Mouse (Mus musculus): ENCODE results near the gene Krt87. TPM values are rescaled to one million over a fixed set of nuclear protein-coding genes. Genes with fewer than 3 reads are reported as not detected.

Gene Krt87
- total RNA-seq, 2 experiments from 2014 or later, result not detected

Other genes with a start within 250 kb of the Krt87 start
- 10 to 100 TPM; 84.2 to 95.8 TPM for gene Grasp, start 214.6 kb downstream of the Krt87 start, total RNA-seq (2021)
- 100 to 1,000 TPM; 111 to 133 TPM for gene Nr4a1, start 184.5 kb downstream of the Krt87 start, total RNA-seq (2021)
- 10 to 100 TPM; 40.3 to 43.6 TPM for gene Atg101, start 154.5 kb downstream of the Krt87 start, total RNA-seq (2021)
- not detected for gene 6030408B16Rik, start 145.6 kb downstream of the Krt87 start, total RNA-seq (2021)
- 1 to 10 TPM; 2.2 to 2.4 TPM for gene Krt80, start 68.6 kb downstream of the Krt87 start, total RNA-seq (2021)
- gene Krt7, start 27.8 kb downstream of the Krt87 start, total RNA-seq (2021), result under 1 TPM; 0.09 to 0.21 TPM
- not detected for gene Krt88, start 8.9 kb upstream of the Krt87 start, total RNA-seq (2021)
- not detected for gene Krt81, start 24.9 kb upstream of the Krt87 start, total RNA-seq (2021)
- not detected for gene Krt86, start 34.7 kb upstream of the Krt87 start, total RNA-seq (2021)
- gene Krt83, start 52.7 kb upstream of the Krt87 start, total RNA-seq (2021), result not detected
- not detected for gene Gm49425, start 78.5 kb upstream of the Krt87 start, total RNA-seq (2021)
- gene Krt84, start 94.0 kb upstream of the Krt87 start, total RNA-seq (2021), result not detected
- not detected for gene Krt82, start 111.9 kb upstream of the Krt87 start, total RNA-seq (2021)
- gene Krt90, start 124.1 kb upstream of the Krt87 start, total RNA-seq (2021), result not detected
- gene Krt75, start 135.1 kb upstream of the Krt87 start, total RNA-seq (2021), result not detected
- gene Gm5414, start 189.4 kb upstream of the Krt87 start, total RNA-seq (2021), result not detected
- not detected for gene Gm5478, start 208.6 kb upstream of the Krt87 start, total RNA-seq (2021)
- gene Krt6b, start 241.5 kb upstream of the Krt87 start, total RNA-seq (2021), result not detected

Measured in left cerebral cortex, postnatal 25 days (tissue).